In genomic region chr9:120339975-120340695, GRCm38 (mm10) we compare ENCODE assay signal across 10 mouse cellular contexts. TPM values are rescaled to one million over a fixed set of nuclear protein-coding genes. Genes with fewer than 3 reads are reported as not detected.
DNase-seq lines count a peak whose midpoint lies in the region; ATAC-seq and TF ChIP-seq lines count a peak whose summit lies in the region.
"Had no signal": no experiment of that assay in that cellular context is flagged by ENCODE, and none has a peak within 500 bp of the region (broad histone marks: within the 10 kb centered on the region; RNA-seq: fewer than 3 reads in every experiment).

No protein-coding gene starts in this region.

- no peaks in the 10 kb centered on the region for H3K9me3 ChIP-seq in CH12.LX (replicated peaks; ENCODE audit: low read length)
- no peaks in the 10 kb centered on the region for H3K9me3 ChIP-seq in neural tube, embryonic 15.5 days (replicated peaks)

- 79% methylated on average over 10 of the region's 10 CpGs for WGBS in neural tube, embryonic 15.5 days

- peaks cover 31 to 61% of the 10 kb centered on the region in 2 experiments for H3K4me1 ChIP-seq in CH12.LX (ENCODE audit: control insufficient read depth in 1 of 2, insufficient read depth in 2 of 2)
- H3K4me1 ChIP-seq in neural tube, embryonic 15.5 days = peaks cover 14% of the 10 kb centered on the region

- peak overlapping the region; percentile 68 for H3K27ac ChIP-seq in gastrocnemius, adult 2 months
- no peak overlapping the region for H3K27ac ChIP-seq in CH12.LX (ENCODE audit: insufficient read depth, low read depth)
- no peak overlapping the region for H3K27ac ChIP-seq in neural tube, embryonic 15.5 days (replicated peaks)

- peak; percentile 34 for DNase-seq in gastrocnemius, adult 2 months
- no peak for DNase-seq in gastrocnemius, postnatal 10 days
- peak; percentile 94 for DNase-seq in CH12.LX (ENCODE audit: extremely low read depth)
- DNase-seq in spleen, adult 18-20 months = peak; percentile 6 to 15
- DNase-seq in ovary, adult 18-20 months (ENCODE audit: low spot score) = no peak
- no peak for DNase-seq in cerebellum, adult 9-10 months
- DNase-seq: layer of hippocampus, postnatal 36 days; right cerebral cortex, postnatal 14 days had no signal

- peak; percentile 89 for ATAC-seq in inflammation-experienced regulatory T-cells, adult 6 months
- ATAC-seq in neural tube, embryonic 15.5 days (ENCODE audit: low FRiP score) = no peak

- H3K36me3 ChIP-seq in CH12.LX (replicated peaks in 1 of 2; ENCODE audit: control insufficient read depth in 1 of 2, insufficient read depth in 1 of 2, low read length in 1 of 2) = no peaks in the 10 kb centered on the region
- no peaks in the 10 kb centered on the region for H3K36me3 ChIP-seq in neural tube, embryonic 15.5 days

- TF ChIP-seq CTCF in gastrocnemius, adult 2 months (IDR thresholded peaks at IDR 0.05) = no peak
- TF ChIP-seq CTCF in CH12.LX (conservative IDR thresholded peaks at IDR 0.05 in 1 of 2, IDR thresholded peaks at IDR 0.05 in 1 of 2; ENCODE audit: low read depth in 2 of 2, low read length in 2 of 2) = no peak

- peak; percentile 92 for TF ChIP-seq EP300 in CH12.LX (IDR thresholded peaks at IDR 0.05; ENCODE audit: low read length)

- in situ Hi-C loops in CH12.LX (cut with MboI; ENCODE audit: low pct_ligation_motif_present, low pct_unique_long_range_greater_than_20kb, low sequenced_read_pairs) = no loop called here

- peak overlapping the region; percentile 34; the same call in 1 of the 2 replicates for H3K4me2 ChIP-seq in CH12.LX (ENCODE audit: insufficient read depth, low read depth, poor library complexity, severe bottlenecking)
- H3K4me2 ChIP-seq in neural tube, embryonic 15.5 days = no peak overlapping the region

- TF ChIP-seq POLR2A in CH12.LX (IDR thresholded peaks at IDR 0.05; ENCODE audit: low read depth, low read length) = no peak

- no peak; the same call in 1 of the 2 replicates for TF ChIP-seq RAD21 in CH12.LX (IDR thresholded peaks at IDR 0.05; ENCODE audit: low read depth, low read length)

- intact Hi-C loops in gastrocnemius, adult 2 months (cut with DNase I) = no loop called here

- dilution Hi-C loops in CH12.LX (cut with MboI; ENCODE audit: extremely low pct_ligation_motif_present, extremely low pct_unique_long_range_greater_than_20kb, low sequenced_read_pairs) = no loop called here

- H3K27me3 ChIP-seq in CH12.LX (replicated peaks) = peaks cover 2% of the 10 kb centered on the region
- no peaks in the 10 kb centered on the region for H3K27me3 ChIP-seq in neural tube, embryonic 15.5 days (replicated peaks)

- H3K4me3 ChIP-seq in gastrocnemius, adult 2 months = no peak overlapping the region
- no peak overlapping the region for H3K4me3 ChIP-seq in CH12.LX (replicated peaks in 1 of 3; ENCODE audit: low read depth in 2 of 3, low read length in 2 of 3, poor library complexity in 1 of 3)
- H3K4me3 ChIP-seq in neural tube, embryonic 15.5 days (replicated peaks) = no peak overlapping the region

- H3K79me2 ChIP-seq in CH12.LX (replicated peaks; ENCODE audit: control insufficient read depth, extremely low read depth, insufficient read depth, poor library complexity, severe bottlenecking) = no peaks in the 10 kb centered on the region

- no peak overlapping the region for H3K9ac ChIP-seq in CH12.LX (ENCODE audit: insufficient read depth, low read depth)
- H3K9ac ChIP-seq in neural tube, embryonic 15.5 days (replicated peaks) = no peak overlapping the region

TF ChIP-seq in CH12.LX, 34 proteins besides CTCF, POLR2A, EP300 and RAD21:
- peak; percentile 81 for TF ChIP-seq JUND (conservative IDR thresholded peaks at IDR 0.05; ENCODE audit: low read depth, low read length)
- TF ChIP-seq MAX (IDR thresholded peaks at IDR 0.05; ENCODE audit: low read length) = 0 out of 2 replicates have a peak, but pooled peaks have one; percentile 24
- no peak for TF ChIP-seq POLR2AphosphoS2 (IDR thresholded peaks at IDR 0.05; ENCODE audit: low read depth, low read length)
- no peak for TF ChIP-seq MAZ (IDR thresholded peaks at IDR 0.05; ENCODE audit: low read depth, low read length)
- TF ChIP-seq HCFC1 (IDR thresholded peaks at IDR 0.05; ENCODE audit: low read depth, low read length) = peak; percentile 22; the same call in 1 of the 2 replicates
- TF ChIP-seq MAFK (IDR thresholded peaks at IDR 0.05; ENCODE audit: insufficient replicate concordance, low read length) = 0 out of 2 replicates have a peak, but pooled peaks have one; percentile 50
- no peak for TF ChIP-seq NRF1 (IDR thresholded peaks at IDR 0.05; ENCODE audit: low read depth, low read length)
- TF ChIP-seq MEF2A (IDR thresholded peaks at IDR 0.05; ENCODE audit: borderline replicate concordance, low read depth, low read length) = peak; percentile 63
- TF ChIP-seq CHD2 (IDR thresholded peaks at IDR 0.05; ENCODE audit: low read length) = peak; percentile 80
- TF ChIP-seq BHLHE40 (IDR thresholded peaks at IDR 0.05; ENCODE audit: low read depth, low read length) = peak; percentile 64
- peak; percentile 79 for TF ChIP-seq ETS1 (conservative IDR thresholded peaks at IDR 0.05; ENCODE audit: low read depth, low read length)
- TF ChIP-seq MYC (IDR thresholded peaks at IDR 0.05; ENCODE audit: low read depth, low read length) = peak; percentile 47; the same call in 1 of the 2 replicates
- TF ChIP-seq RCOR1 (conservative IDR thresholded peaks at IDR 0.05; ENCODE audit: low read depth, low read length) = 0 out of 2 replicates have a peak, but pooled peaks have one; percentile 51
- peak; percentile 10; the same call in 1 of the 2 replicates for TF ChIP-seq SMC3 (IDR thresholded peaks at IDR 0.05; ENCODE audit: low read depth, low read length)
- peak; percentile 65; the same call in 1 of the 2 replicates for TF ChIP-seq ELF1 (IDR thresholded peaks at IDR 0.05; ENCODE audit: low read depth, low read length)
- peak; percentile 90 for TF ChIP-seq JUN (IDR thresholded peaks at IDR 0.05; ENCODE audit: insufficient read depth, low read depth, low read length)
- no peak for TF ChIP-seq ZC3H11A (IDR thresholded peaks at IDR 0.05; ENCODE audit: low read depth, low read length)
- peak; percentile 67; the same call in 1 of the 2 replicates for TF ChIP-seq SIN3A (IDR thresholded peaks at IDR 0.05; ENCODE audit: low read length)
- TF ChIP-seq GABPA (IDR thresholded peaks at IDR 0.05; ENCODE audit: insufficient replicate concordance, low read depth, low read length) = no peak
- peak; percentile 93 for TF ChIP-seq IRF4 (IDR thresholded peaks at IDR 0.05; ENCODE audit: low read depth, low read length)
- peak; percentile 95 for TF ChIP-seq TCF12 (IDR thresholded peaks at IDR 0.05; ENCODE audit: low read depth, low read length)

RNA-seq across cellular contexts. Expression of gene Myrip, which starts 38.8 kb away (rescaled TPM):
- total RNA-seq in gastrocnemius, adult 2 months (2021) = 1 to 10 TPM in 1 of 2 experiments, under 1 TPM in 1; 0.98 to 1.2 TPM
- total RNA-seq in gastrocnemius, postnatal 10 days (2021) = 1 to 10 TPM in 1 of 2 experiments, under 1 TPM in 1; 0.54 to 1.5 TPM
- not detected in 2 replicates for total RNA-seq in CH12.LX (2012; rRNA removed)
- total RNA-seq in CH12.LX (2014; rRNA removed) = not detected in 2 replicates
- not detected in 2 replicates for polyA plus RNA-seq in CH12.LX (2012; ENCODE audit: insufficient read length, low read depth)
- polyA plus RNA-seq in inflammation-experienced regulatory T-cells, adult 6 months (2017; shearing (Covaris generic)) = not detected
- 8.5 and 10.0 TPM in 2 replicates for polyA plus RNA-seq in neural tube, embryonic 15.5 days (2015; fragmentation: Nextera tagmentation; extraction: Ambion mirVana)

Comparison
In these comparisons a context has a peak if more than half of its experiments do, and no peak if none do; other contexts are left out.
1. DNase-seq: peak in gastrocnemius, adult 2 months (single experiment), CH12.LX (single experiment) and spleen, adult 18-20 months (2 of 2); none in gastrocnemius, postnatal 10 days (single experiment), ovary, adult 18-20 months (single experiment) and cerebellum, adult 9-10 months (single experiment).